Mouse (Mus musculus) olfactory bulb, adult 2 months (tissue): ENCODE results near the gene Dhx16. TPM values are rescaled to one million over a fixed set of nuclear protein-coding genes. Genes with fewer than 3 reads are reported as not detected.
A peak's percentile ranks its signal among the peaks of the same experiment; 100 is the strongest.

ENCODE experiments used
- H3K27ac ChIP-seq: fragments of 200-500 bp; 2 replicates; pipeline ENCODE4 v1.5.1; 2012; ENCODE audit warnings: low read depth, low read length; ENCODE audit not compliant: insufficient read depth
- H3K4me1 ChIP-seq: fragments of 200-500 bp; 2 replicates; pipeline ENCODE4 v1.6.1; 2012; ENCODE audit warnings: low read length; ENCODE audit not compliant: control insufficient read depth, insufficient read depth
- H3K4me3 ChIP-seq: fragments of 200-500 bp; 2 replicates; pipeline ENCODE4 v1.5.1; 2012; ENCODE audit warnings: mild to moderate bottlenecking, low read depth, low read length, moderate library complexity; ENCODE audit not compliant: insufficient read depth
- CTCF ChIP-seq: fragments of 200-500 bp; IDR thresholded peaks from 2 replicates; pipeline ENCODE4 v1.5.1; 2012; ENCODE audit warnings: low read depth, mild to moderate bottlenecking, low read length, moderate library complexity; ENCODE audit not compliant: insufficient read depth
- POLR2A ChIP-seq: fragments of 200-500 bp; IDR thresholded peaks from 2 replicates; pipeline ENCODE4 v1.6.1; 2012; ENCODE audit warnings: mild to moderate bottlenecking, low read depth, low read length, moderate library complexity; ENCODE audit not compliant: insufficient read depth
- WGBS: fragments of 180-500 bp; shearing (Covaris S2); methylation state at CpG from one replicate; pipeline ENCODE4 v1.1.7; 2018; 5-methylcytosine and 5-hydroxymethylcytosine counted together
- polyA plus RNA-seq: library from polyadenylated mRNA; stranded (reverse); fragments of >200 nt; gene quantifications from 2 replicates; pipeline ENCODE4 v1.2.4, GENCODE M21; 2012; ENCODE audit warnings: low replicate concordance; ENCODE audit not compliant: missing spikeins, insufficient read depth, insufficient read length

Gene Dhx16
- polyA plus RNA-seq, 1 experiment = not detected

- 93% methylated on average over 17 of the region's 17 CpGs for WGBS
Observed at GRCm38 (mm10) chr17:35882924-35883323, 3.3 kb downstream of the Dhx16 start.

GRCm38 (mm10) chr17:35883777-35884176, 4.2 kb downstream of the Dhx16 start:
- TF ChIP-seq POLR2A (no peak), CTCF (no peak)
- Histone ChIP-seq H3K4me1 (peaks cover 12% of the 10 kb centered on the region), H3K27ac (no peak overlapping the region), H3K4me3 (no peak overlapping the region)
- WGBS = 93% methylated on average over 14 of the region's 14 CpGs

More at GRCm38 (mm10) chr17:35882924-35883323, 3.3 kb downstream of the Dhx16 start:
- no peak overlapping the region for H3K4me3 ChIP-seq
- no peak overlapping the region for H3K27ac ChIP-seq
- TF ChIP-seq CTCF (no peak), POLR2A (no peak)
- peaks cover 12% of the 10 kb centered on the region for H3K4me1 ChIP-seq

GRCm38 (mm10) chr17:35887725-35888124, 8.1 kb downstream of the Dhx16 start:
- no peak overlapping the region for H3K27ac ChIP-seq
- WGBS = 82% methylated on average over 14 of the region's 17 CpGs
- H3K4me1 ChIP-seq = no peaks in the 10 kb centered on the region
- H3K4me3 ChIP-seq = no peak overlapping the region
- no peak for TF ChIP-seq POLR2A
- no peak for TF ChIP-seq CTCF

GRCm38 (mm10) chr17:35896781-35897643, 17.4 kb downstream of the Dhx16 start, which contains the start of gene 2310061I04Rik:
2310061I04Rik (minus strand) TSS chr17:35897431.
- Histone ChIP-seq H3K4me3 (peak within 1 kb of the TSS; percentile 95), H3K27ac (peak within 1 kb of the TSS; percentile 85), H3K4me1 (peaks cover 11% of the 10 kb centered on the region)
- under 1% methylated on average over 81 of the region's 86 CpGs for WGBS
- TF ChIP-seq CTCF (0 out of 2 replicates have a peak, but pooled peaks have one; percentile 10), POLR2A (peak; percentile 67)

GRCm38 (mm10) chr17:35897644-35898573, 18.3 kb downstream of the Dhx16 start:
- TF ChIP-seq POLR2A (no peak), CTCF (no peak)
- H3K4me1 ChIP-seq = peaks cover 11% of the 10 kb centered on the region
- peak overlapping the region; percentile 7 for H3K27ac ChIP-seq
- 37% methylated on average over 23 of the region's 23 CpGs for WGBS
- peak overlapping the region; percentile 35 for H3K4me3 ChIP-seq

GRCm38 (mm10) chr17:35900636-35901035, 21.0 kb downstream of the Dhx16 start:
- WGBS = 86% methylated on average over 3 of the region's 3 CpGs
- no peak overlapping the region for H3K27ac ChIP-seq
- H3K4me3 ChIP-seq = no peak overlapping the region
- TF ChIP-seq POLR2A = no peak
- H3K4me1 ChIP-seq = peaks cover 10% of the 10 kb centered on the region

- Histone ChIP-seq H3K4me3 (no peak overlapping the region), H3K27ac (no peak overlapping the region), H3K4me1 (peaks cover 2% of the 10 kb centered on the region; the same call in 1 of the 2 replicates)
- TF ChIP-seq CTCF (no peak), POLR2A (no peak)
- 80% methylated on average over 9 of the region's 9 CpGs for whole genome bisulfite sequencing
Observed at GRCm38 (mm10) chr17:35903343-35903991, 23.8 kb downstream of the Dhx16 start.

GRCm38 (mm10) chr17:35903992-35904355, 24.4 kb downstream of the Dhx16 start:
- TF ChIP-seq CTCF (no peak), POLR2A (no peak)
- Histone ChIP-seq H3K27ac (no peak overlapping the region), H3K4me3 (no peak overlapping the region), H3K4me1 (peaks cover 5% of the 10 kb centered on the region; the same call in 1 of the 2 replicates)
- WGBS = 83% methylated on average over 4 of the region's 4 CpGs

GRCm38 (mm10) chr17:35905587-35905986, 26.0 kb downstream of the Dhx16 start:
- Histone ChIP-seq H3K4me1 (peaks cover 12% of the 10 kb centered on the region), H3K27ac (no peak overlapping the region), H3K4me3 (no peak overlapping the region)
- 90% methylated on average over 1 of the region's 1 CpGs for WGBS
- TF ChIP-seq POLR2A = no peak
- TF ChIP-seq CTCF = no peak
